Mouse (Mus musculus) heart, postnatal 10 days (tissue): ENCODE measurements around the gene Atp7b. TPM values are rescaled to one million over a fixed set of nuclear protein-coding genes. Genes with fewer than 3 reads are reported as not detected.

Experiments used
- DNase-seq, 2 experiments: peaks; one replicate each; pipeline ENCODE4 v3.0.0; 2021
- intact Hi-C: fragments of 180-260 bp; cut with DNase I; formaldehyde crosslinking; loops from one replicate; pipeline ENCODE4 v1.15.1; 2025
- total RNA-seq, 2 experiments: library from RNA; stranded (reverse); gene quantifications; 2 replicates each; pipeline ENCODE4 v1.2.3; 2021

Atp7b gene
- total RNA-seq, 2 experiments from 2014 or later = 0.15 to 0.31 TPM

DNA sequence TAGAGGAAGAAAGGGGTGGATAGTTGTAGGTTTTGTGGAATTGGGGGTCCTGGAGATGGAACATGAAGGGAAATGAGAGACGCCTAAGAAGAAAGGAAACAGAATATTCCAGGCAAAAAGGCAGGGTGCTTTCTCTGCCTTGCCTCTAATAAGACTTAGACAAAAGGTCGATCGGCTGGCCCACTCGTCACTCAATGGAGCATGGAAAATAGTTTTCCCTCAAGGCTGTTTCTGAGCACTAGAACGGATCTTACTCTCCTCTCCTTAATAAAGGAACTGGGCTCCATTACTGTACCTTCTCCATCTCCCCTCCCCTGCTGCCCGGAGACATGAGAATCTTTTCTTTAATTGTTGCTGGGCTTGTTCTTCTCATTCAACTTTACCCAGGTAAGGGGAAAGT, 113.6 kb downstream of the Atp7b start, which contains the start of gene Defb13:
TSS of gene Defb13 (plus strand) at position 301 of the 400 bp plus-strand sequence.
- intact Hi-C loops = no loop called here

More for the DNA sequence above, 113.6 kb downstream of the Atp7b start, which contains the start of gene Defb13:
- no peak for DNase-seq

Other genes starting within 250 kb of the Atp7b start
- not detected for gene Defb50, start 236.8 kb downstream of the Atp7b start, total RNA-seq
- gene Defb2, start 220.4 kb downstream of the Atp7b start, total RNA-seq = not detected
- gene Defb10, start 201.4 kb downstream of the Atp7b start, total RNA-seq = not detected
- not detected for gene Defb9, start 174.9 kb downstream of the Atp7b start, total RNA-seq
- not detected for gene Defb11, start 153.9 kb downstream of the Atp7b start, total RNA-seq
- gene Defb15, start 127.6 kb downstream of the Atp7b start, total RNA-seq = not detected
- gene Defb35, start 122.0 kb downstream of the Atp7b start, total RNA-seq = not detected
- not detected for gene Defb13, start 113.5 kb downstream of the Atp7b start, total RNA-seq
- gene Fam90a1a, start 101.6 kb downstream of the Atp7b start, total RNA-seq = not detected
- not detected for gene Ccdc70, start 90.5 kb downstream of the Atp7b start, total RNA-seq
- 10 to 100 TPM; 11.0 to 14.1 TPM for gene Alg11, start 416 bp upstream of the Atp7b start, total RNA-seq
- not detected for gene Nek5, start 64.7 kb upstream of the Atp7b start, total RNA-seq
- gene Nek3, start 106.1 kb upstream of the Atp7b start, total RNA-seq = 1 to 10 TPM; 1.9 to 2.1 TPM
- 10 to 100 TPM; 12.7 to 13.0 TPM for gene Ckap2, start 125.5 kb upstream of the Atp7b start, total RNA-seq
- 10 to 100 TPM; 28.5 to 31.3 TPM for gene Vps36, start 132.5 kb upstream of the Atp7b start, total RNA-seq
- gene Thsd1, start 167.0 kb upstream of the Atp7b start, total RNA-seq = 10 to 100 TPM; 13.5 to 14.9 TPM
- not detected for gene Tpte, start 223.1 kb upstream of the Atp7b start, total RNA-seq